Mouse (Mus musculus) gastrocnemius, postnatal 14 days (tissue): ENCODE data around the gene Hist1h2af. TPM values are rescaled to one million over a fixed set of nuclear protein-coding genes. Genes with fewer than 3 reads are reported as not detected.
"Not testable (repeated sequence)": the region's sequence is repeated elsewhere in the genome, so short reads cannot be mapped to it uniquely, and the experiment has no call there.

ENCODE experiments used
- DNase-seq: peaks from one replicate; pipeline ENCODE4 v3.0.0; 2021; ENCODE audit warnings: mixed read lengths
- intact Hi-C: fragments of 180-260 bp; cut with DNase I; formaldehyde crosslinking; loops from one replicate; pipeline ENCODE4 v1.15.1; 2025; ENCODE audit warnings: low total_unique reads
- long read RNA-seq, 2 experiments: library from polyadenylated mRNA; stranded (forward); transcript quantifications; one replicate each; pipeline ENCODE4 v2.0.0; 2021
- total RNA-seq, 2 experiments: library from RNA; stranded (reverse); gene quantifications; 2 replicates each; pipeline ENCODE4 v1.2.3; 2021

Hist1h2af gene
- 10 to 100 TPM; 61.2 to 77.1 TPM for total RNA-seq
- long read RNA-seq, experiment 1 = 0 reads
- long read RNA-seq, experiment 2 = 0 reads

- DNase-seq = peak; percentile 36
- intact Hi-C loops = not testable (repeated sequence)
Observed at GRCm38 (mm10) chr13:23533560-23534367, at the start of gene Hist1h2af. TSS of gene Hist1h2af (plus strand) at chr13:23533906.

DNA sequence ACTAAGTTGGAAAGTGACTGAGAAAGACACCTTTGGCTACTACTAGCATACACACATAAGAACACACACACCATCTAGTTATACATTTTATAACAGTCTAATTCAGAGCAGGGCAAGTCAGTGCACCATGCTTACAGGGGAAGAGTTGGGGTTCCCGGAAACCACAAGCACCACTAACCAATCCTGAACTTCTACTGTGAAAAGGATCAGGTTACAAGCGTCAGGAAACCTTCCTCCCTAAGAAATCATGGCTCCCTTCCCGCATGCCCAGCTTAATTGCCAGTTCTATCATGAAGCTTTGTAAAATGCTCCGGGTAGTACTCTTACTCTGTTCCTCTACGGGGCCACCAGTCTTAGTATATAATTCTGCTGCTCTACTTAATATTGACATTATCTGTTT, 48.4 kb upstream of the Hist1h2af start:
- intact Hi-C loops = no loop called here
- no peak for DNase-seq

DNA sequence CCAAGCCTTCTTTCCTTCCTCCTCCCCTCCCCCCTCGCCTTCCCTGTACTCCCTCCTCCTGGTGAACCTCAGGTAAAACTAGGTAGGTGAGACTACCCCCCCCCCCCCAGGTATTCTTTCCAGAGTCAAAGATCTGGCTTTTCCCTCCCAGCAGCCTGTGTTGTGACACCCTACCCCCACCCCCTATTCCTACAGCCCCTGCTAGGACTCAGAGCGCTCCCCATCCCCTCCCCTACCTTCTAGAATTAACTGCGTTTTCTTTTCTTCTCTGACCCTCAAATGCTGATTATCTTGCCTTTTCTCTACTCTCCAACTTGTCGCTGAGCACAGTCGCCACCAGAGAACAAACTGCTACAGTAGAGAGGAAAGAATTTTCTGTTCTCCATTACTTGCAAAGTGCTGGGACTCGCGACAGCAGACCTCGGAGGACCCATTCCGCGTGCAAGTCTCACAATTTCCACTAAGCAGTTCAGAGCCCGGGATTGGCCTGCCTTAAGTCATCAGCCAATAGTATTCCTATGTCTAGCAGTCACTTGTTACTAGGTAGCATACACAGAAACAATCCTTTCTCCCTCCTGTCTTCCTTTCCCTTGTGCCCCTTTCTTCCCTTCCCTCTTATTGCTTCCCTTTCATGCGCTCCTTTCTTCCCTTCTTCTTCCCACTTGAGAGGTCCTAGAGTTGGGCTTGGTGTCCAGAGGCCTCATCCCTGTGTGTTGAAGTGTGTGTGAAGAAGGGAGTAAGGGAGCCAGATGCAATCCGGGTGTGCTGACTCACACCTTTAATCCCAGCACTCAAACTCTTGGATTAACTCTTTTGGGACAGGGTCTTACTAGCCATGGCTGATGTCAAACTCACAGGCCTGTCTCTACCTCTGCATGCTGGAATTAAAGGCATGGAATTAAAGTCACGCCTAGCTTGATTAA, 45.0 kb upstream of the Hist1h2af start, which contains the start of gene Btn2a2:
Gene Btn2a2 (minus strand): TSS at position 458 of the 923 bp plus-strand sequence.
- intact Hi-C loops = no loop called here

GRCm38 (mm10) chr13:23490863-23491262, 42.8 kb upstream of the Hist1h2af start:
- no peak for DNase-seq
- intact Hi-C loops = no loop called here

More for the DNA sequence above, 45.0 kb upstream of the Hist1h2af start, which contains the start of gene Btn2a2:
- peak; percentile 58 for DNase-seq

GRCm38 (mm10) chr13:23491263-23491662, 42.4 kb upstream of the Hist1h2af start:
- intact Hi-C loops = no loop called here
- DNase-seq = no peak

DNA sequence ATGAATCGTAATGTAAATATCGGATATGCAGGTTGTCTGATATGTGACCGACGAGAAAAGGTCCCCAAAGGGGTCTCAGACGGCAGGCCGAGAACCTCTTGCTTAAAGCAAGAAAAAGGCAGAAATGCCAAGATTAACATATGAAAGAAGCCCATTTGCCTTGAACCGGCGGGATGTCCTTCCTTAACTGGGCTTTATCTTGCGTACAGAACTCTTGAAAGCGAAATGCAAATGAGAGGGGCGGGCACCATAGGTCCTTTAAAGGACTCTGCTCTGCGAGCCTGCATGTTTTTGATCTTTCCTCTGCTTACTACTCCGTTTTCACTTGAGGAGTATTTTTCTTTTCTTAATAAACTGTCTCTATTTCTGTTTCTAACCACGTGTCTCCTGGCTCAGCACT, 41.7 kb upstream of the Hist1h2af start:
- intact Hi-C loops = no loop called here
- DNase-seq = no peak

DNA sequence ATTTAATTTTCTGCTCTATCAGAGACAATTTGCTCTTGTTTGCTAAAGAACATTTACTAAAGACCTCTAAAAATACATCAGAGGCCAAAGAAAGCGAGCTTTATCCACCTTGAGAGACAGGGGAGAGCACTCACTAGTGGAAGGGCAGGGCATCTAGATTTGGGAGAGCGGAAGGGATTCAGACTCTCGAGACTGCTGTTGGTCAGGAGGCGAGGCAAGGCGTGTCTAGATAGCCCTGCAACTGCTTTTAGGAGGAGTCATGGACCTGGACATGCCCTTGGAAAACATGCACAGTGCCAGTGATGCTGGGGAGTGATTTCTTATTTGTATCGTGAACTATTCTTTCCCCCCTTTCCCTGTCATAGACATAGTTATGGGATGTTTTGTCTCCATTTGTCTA, 38.2 kb upstream of the Hist1h2af start:
- no peak for DNase-seq
- intact Hi-C loops = no loop called here

DNA sequence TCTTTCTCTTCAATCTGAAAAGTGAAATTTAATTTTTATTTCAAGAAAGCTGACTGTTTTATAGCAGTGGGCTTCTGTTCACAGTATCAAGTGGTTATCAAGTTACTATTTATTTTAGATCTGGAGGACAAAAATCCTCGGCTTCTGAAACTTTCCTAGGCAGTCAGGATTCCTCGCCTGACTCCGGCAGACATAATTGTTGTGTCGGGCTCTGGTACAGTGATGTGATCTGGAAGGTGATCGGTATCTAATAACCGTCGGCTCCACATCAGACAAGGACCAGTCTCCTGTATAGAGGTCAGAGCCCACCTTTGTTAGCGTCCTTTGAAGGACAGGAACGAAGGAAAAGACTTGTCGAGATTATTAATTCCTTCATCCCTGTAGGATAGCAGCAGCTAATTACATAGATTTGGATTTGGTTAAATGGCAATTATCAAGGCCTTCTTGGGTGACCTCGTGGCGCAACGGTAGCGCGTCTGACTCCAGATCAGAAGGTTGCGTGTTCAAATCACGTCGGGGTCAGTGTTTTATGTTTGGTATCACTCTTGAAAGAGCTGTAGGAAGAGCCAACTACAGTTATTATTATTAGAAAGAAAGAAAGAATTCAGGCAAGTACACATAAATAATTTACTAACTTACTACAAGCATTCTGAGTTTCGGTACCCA, 35.9 kb upstream of the Hist1h2af start:
- intact Hi-C loops = no loop called here

GRCm38 (mm10) chr13:23498653-23499052, 35.1 kb upstream of the Hist1h2af start:
- no peak for DNase-seq
- intact Hi-C loops = no loop called here

More for the DNA sequence above, 35.9 kb upstream of the Hist1h2af start:
- no peak for DNase-seq

- intact Hi-C loops = no loop called here
- DNase-seq = no peak
Observed at GRCm38 (mm10) chr13:23499943-23500342, 33.8 kb upstream of the Hist1h2af start.

DNA sequence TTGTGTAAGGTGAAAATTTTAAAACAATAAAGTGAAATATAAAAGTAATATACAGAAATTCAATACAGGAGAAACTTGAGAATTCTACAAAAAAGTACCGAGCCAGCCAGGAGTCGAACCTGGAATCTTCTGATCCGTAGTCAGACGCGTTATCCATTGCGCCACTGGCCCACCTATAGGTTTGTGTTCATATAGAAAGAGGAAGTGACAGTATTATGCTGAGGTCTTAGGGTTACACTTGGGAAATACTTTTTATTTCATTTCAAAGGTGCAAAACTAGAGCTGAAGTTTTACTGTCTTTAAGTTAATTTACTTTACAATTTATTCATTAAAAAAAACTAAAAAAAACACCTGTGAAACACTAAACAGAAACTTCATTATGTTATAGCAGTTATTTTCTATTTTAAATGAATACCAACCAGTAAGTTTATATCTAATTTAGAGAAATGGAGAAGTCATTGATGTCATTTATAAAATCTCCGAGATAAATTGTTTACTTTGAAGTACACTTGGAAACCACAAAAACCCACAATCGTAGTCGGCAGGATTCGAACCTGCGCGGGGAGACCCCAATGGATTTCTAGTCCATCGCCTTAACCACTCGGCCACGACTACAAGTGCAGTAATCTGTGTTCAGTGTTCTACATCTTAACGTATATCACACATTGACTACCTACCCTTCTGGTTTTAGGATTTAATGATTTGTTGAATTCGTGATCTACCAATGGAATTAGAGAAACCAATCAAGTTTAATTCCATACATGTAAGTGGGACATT, 33.1 kb upstream of the Hist1h2af start:
- intact Hi-C loops = no loop called here
- no peak for DNase-seq

DNA sequence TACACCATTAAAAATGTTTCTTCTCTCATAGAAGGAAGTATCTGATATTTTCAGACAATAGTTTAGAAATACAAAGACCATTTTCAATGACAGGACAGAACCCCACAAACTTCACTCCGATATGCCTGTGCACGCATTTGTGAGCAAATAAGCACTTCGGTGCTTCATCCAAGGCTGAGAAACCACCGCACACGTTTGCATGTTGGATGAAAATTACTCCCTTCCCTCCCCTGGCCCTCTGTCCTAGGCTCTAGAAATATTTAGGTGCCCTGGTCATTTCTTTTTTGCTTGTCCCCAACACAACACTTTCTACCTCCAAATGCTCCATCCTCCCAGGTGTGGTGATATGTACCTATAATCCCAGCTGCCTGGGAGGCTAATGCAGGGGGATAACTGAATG, 32.2 kb upstream of the Hist1h2af start:
- DNase-seq = no peak
- intact Hi-C loops = no loop called here

DNA sequence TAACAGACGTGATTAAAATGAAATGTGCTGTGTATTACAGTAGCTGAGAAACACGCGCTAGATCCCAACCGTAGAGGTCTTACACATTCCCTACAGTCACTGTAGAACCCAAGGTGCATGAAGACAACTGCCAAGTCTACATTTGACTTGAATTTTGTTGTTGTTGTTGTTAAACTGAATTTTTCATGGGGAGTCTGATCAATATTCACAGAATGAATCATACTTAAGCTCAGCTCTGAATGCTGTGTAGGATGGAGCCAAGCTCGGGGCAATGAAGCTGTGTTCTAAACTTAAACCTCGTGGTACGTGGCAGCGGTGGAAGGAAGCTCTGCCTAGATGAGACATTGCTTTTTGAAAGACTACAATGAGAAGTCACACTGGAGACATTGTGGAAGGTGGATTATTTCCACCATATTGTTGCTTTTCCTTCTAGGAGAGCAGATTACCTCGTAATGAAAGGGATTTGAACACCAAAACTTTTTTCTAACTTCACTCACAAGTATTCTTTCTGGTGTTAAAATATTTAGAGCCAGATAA, 31.6 kb upstream of the Hist1h2af start:
- intact Hi-C loops = no loop called here

DNA sequence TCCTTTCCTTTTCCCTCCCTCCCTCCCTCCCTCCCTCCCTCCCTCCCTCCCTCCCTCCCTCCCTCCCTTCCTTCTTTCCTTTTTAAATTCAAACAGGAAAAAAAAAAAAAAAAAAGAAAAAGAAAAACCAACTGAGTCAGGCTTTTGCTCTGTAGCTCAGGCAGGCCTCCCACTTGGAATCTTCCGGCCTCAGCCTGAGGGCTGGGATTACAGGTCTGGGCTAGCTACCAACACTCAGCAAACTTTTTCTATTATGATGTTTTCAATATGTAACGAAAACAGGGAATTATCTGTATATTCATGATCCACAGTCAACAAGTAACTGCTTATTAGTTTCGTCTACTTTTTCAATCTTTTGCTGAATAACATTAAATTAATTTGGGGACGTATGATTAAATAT, 30.8 kb upstream of the Hist1h2af start:
- intact Hi-C loops = no loop called here
- no peak for DNase-seq

More for the DNA sequence above, 31.6 kb upstream of the Hist1h2af start:
- DNase-seq = no peak

DNA sequence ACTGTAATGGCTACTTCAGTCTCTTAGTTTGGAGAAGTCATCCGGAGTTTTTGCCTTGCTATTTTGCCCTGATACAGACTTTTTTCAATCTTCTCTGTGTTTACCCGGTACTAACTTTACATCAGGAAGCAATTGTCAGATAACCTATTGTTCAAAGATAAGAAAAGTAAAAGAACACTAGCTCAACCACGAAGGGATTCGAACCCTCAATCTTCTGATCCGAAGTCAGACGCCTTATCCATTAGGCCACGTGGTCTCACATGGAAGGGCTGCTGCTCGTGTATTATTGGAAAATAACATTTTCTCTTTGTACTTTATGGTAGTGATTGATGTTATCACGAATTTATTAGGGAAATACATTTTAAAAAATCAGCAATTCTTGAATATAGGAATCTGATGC, 29.9 kb upstream of the Hist1h2af start:
- DNase-seq = no peak
- intact Hi-C loops = no loop called here

DNA sequence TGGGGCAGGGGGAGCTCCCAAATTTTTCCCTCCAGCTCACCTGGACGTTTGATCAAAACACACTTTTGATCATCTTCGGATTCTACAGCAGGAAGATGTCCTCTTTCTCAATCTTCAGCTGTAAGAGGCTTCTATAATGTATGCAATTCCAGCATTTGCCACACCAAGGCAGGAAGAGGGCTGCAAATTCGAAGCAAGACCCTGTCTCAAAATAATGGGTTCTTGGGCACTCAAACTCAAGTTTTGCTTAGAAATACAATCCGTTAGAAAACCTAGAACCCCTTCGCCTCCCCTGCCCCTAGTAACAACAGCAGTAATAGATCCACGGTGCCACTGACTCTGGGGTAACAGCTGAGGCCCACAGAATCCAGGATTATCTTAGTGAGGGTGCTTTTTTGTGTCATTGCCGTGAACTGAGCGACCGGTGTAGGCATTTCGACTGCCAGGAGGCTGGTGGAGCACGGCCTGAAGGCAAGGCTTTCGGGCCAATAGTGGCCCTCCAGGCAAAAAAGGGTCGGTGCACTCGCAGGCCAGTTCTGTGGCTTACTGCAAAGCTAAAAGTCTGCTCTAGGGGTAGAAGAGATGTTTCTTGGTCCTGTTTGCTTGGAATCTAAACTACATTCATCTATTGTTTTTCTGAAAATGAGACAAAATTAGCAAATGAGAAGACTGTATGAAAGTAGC, 27.9 kb upstream of the Hist1h2af start:
- intact Hi-C loops = loop anchor here (5.0 kb wide), 1 partner anchor 49 kb away; no protein-coding TSS in a partner anchor
- DNase-seq = no peak

DNA sequence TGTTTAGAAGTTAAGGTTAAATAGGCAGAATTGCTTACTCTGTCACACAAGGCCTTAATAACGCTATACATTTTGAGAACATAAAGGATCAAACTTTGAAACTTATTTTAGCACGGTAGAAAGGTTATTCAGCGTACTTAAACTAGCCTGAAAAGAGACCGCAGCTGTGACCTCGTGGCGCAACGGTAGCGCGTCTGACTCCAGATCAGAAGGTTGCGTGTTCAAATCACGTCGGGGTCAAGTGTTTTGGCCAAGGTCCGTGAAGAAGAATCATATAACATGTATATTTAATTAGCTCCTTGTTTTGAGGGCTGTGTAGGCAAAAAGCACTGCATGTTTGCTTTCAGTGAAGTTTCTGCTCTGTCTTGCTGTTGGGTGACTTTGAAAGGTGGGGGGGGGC, 27.4 kb upstream of the Hist1h2af start:
- no peak for DNase-seq
- intact Hi-C loops = loop anchor here (5.0 kb wide), 1 partner anchor 49 kb away; no protein-coding TSS in a partner anchor
